ENCODE assay signal across 14 mouse cellular contexts in genomic region chr6:36507946-36508345, GRCm38 (mm10).
A peak's percentile ranks its signal among the peaks of the same experiment; 100 is the strongest.
DNase-seq lines count a peak whose midpoint lies in the region; ATAC-seq and TF ChIP-seq lines count a peak whose summit lies in the region.
"Had no signal": no experiment of that assay in that cellular context is flagged by ENCODE, and none has a peak within 500 bp of the region (broad histone marks: within the 10 kb centered on the region; RNA-seq: fewer than 3 reads in every experiment).

No protein-coding gene starts in this region.

- intact Hi-C loops in gastrocnemius, adult 2 months (cut with DNase I) = no loop called here

- no peak for TF ChIP-seq CTCF in gastrocnemius, adult 2 months (IDR thresholded peaks at IDR 0.05)

- ATAC-seq in kidney, embryonic 14.5 days (ENCODE audit: low FRiP score, low TSS enrichment) = no peak
- peak; percentile 68 for ATAC-seq in heart, embryonic 11.5 days (replicated peaks; ENCODE audit: insufficient number of reproducible peaks, low FRiP score, low TSS enrichment)
- ATAC-seq: activated CD4-positive, CD25-positive, alpha-beta regulatory T cell, adult 4 months; liver, embryonic 12.5 days; midbrain, embryonic 16.5 days had no signal

- no peaks in the 10 kb centered on the region; the same call in 1 of the 2 replicates for H3K4me1 ChIP-seq in kidney, embryonic 14.5 days (ENCODE audit: control insufficient read depth, insufficient read depth, low read length)
- 0 out of 2 replicates have a peak, but pooled peaks cover 3% of the 10 kb centered on the region for H3K4me1 ChIP-seq in heart, embryonic 11.5 days (ENCODE audit: control insufficient read depth, insufficient read depth, low read length)
- H3K4me1 ChIP-seq: embryonic facial prominence, embryonic 10.5 days; liver, embryonic 12.5 days; neural tube, embryonic 12.5 days had no signal

- no peak overlapping the region for H3K4me3 ChIP-seq in kidney, embryonic 14.5 days (ENCODE audit: low read length)
- H3K4me3 ChIP-seq in heart, embryonic 11.5 days (ENCODE audit: low read depth, low read length) = no peak overlapping the region
- no peak overlapping the region for H3K4me3 ChIP-seq in gastrocnemius, adult 2 months
- H3K4me3 ChIP-seq: embryonic facial prominence, embryonic 10.5 days; liver, embryonic 12.5 days; neural tube, embryonic 12.5 days had no signal

- no peaks in the 10 kb centered on the region for H3K36me3 ChIP-seq in kidney, embryonic 14.5 days (ENCODE audit: control insufficient read depth, insufficient read depth, low read length)
- no peaks in the 10 kb centered on the region for H3K36me3 ChIP-seq in heart, embryonic 11.5 days (ENCODE audit: control insufficient read depth, insufficient read depth, low read length)
- H3K36me3 ChIP-seq: embryonic facial prominence, embryonic 10.5 days; liver, embryonic 12.5 days; neural tube, embryonic 12.5 days had no signal

- WGBS in kidney, embryonic 14.5 days = 13% methylated on average over 7 of the region's 7 CpGs
- 16% methylated on average over 7 of the region's 7 CpGs for WGBS in heart, embryonic 11.5 days (ENCODE audit: insufficient replicate concordance)

- no peak overlapping the region for H3K4me2 ChIP-seq in kidney, embryonic 14.5 days (replicated peaks; ENCODE audit: low read depth, low read length)
- H3K4me2 ChIP-seq in heart, embryonic 11.5 days = 0 out of 2 replicates have a peak overlapping the region, but pooled peaks have one; percentile 5
- H3K4me2 ChIP-seq: liver, embryonic 12.5 days; neural tube, embryonic 12.5 days had no signal

- H3K27ac ChIP-seq in kidney, embryonic 14.5 days (ENCODE audit: low read depth, low read length) = no peak overlapping the region
- H3K27ac ChIP-seq in heart, embryonic 11.5 days (ENCODE audit: low read depth, low read length) = peak overlapping the region; percentile 93
- no peak overlapping the region for H3K27ac ChIP-seq in gastrocnemius, adult 2 months
- H3K27ac ChIP-seq: embryonic facial prominence, embryonic 10.5 days; liver, embryonic 12.5 days; neural tube, embryonic 12.5 days had no signal

- no peaks in the 10 kb centered on the region for H3K9me3 ChIP-seq in kidney, embryonic 14.5 days (ENCODE audit: control insufficient read depth, low read length)
- H3K9me3 ChIP-seq in heart, embryonic 11.5 days (replicated peaks; ENCODE audit: control insufficient read depth, low read length) = no peaks in the 10 kb centered on the region
- H3K9me3 ChIP-seq: embryonic facial prominence, embryonic 10.5 days; liver, embryonic 12.5 days; neural tube, embryonic 12.5 days had no signal

- H3K9ac ChIP-seq in kidney, embryonic 14.5 days (ENCODE audit: low read depth, low read length) = no peak overlapping the region
- no peak overlapping the region for H3K9ac ChIP-seq in heart, embryonic 11.5 days (ENCODE audit: low read depth, low read length)
- H3K9ac ChIP-seq: liver, embryonic 12.5 days; neural tube, embryonic 12.5 days had no signal

- DNase-seq in kidney, postnatal 14 days = peak; percentile 3
- peak; percentile 51 to 77 for DNase-seq in heart, adult 18-20 months
- DNase-seq in lung, postnatal 14 days = peak; percentile 21
- no peak for DNase-seq in gastrocnemius, postnatal 4 days (ENCODE audit: low spot score in 2 of 2)
- DNase-seq in gastrocnemius, adult 2 months = no peak
- DNase-seq: cerebellum, adult 18-20 months; left cerebral cortex, postnatal 4 days had no signal

- H3K27me3 ChIP-seq in kidney, embryonic 14.5 days (ENCODE audit: control insufficient read depth, insufficient read depth, low read length) = no peaks in the 10 kb centered on the region
- H3K27me3 ChIP-seq in heart, embryonic 11.5 days (ENCODE audit: control insufficient read depth, insufficient read depth, low read length) = no peaks in the 10 kb centered on the region
- H3K27me3 ChIP-seq: liver, embryonic 12.5 days; neural tube, embryonic 12.5 days had no signal

Comparison
In these comparisons a context has a peak if more than half of its experiments do, and no peak if none do; other contexts are left out.
1. DNase-seq: peak in kidney, postnatal 14 days (single experiment), heart, adult 18-20 months (2 of 2) and lung, postnatal 14 days (single experiment); none in gastrocnemius, postnatal 4 days (0 of 2) and gastrocnemius, adult 2 months (single experiment).